Mouse (Mus musculus) forebrain, embryonic 14.5 days (tissue): ENCODE data around the gene Bcl2l10. TPM values are rescaled to one million over a fixed set of nuclear protein-coding genes. Genes with fewer than 3 reads are reported as not detected.
A peak's percentile ranks its signal among the peaks of the same experiment; 100 is the strongest.
"Not testable (repeated sequence)": the region's sequence is repeated elsewhere in the genome, so short reads cannot be mapped to it uniquely, and the experiment has no call there.

Experiments used
- ATAC-seq: fragments of 200-750 bp; cut with Nextera tagmentation; 2 replicates; pipeline ENCODE4 v1.8.0; 2017; ENCODE audit warnings: mild to moderate bottlenecking, moderate library complexity
- DNase-seq: peaks from one replicate; pipeline ENCODE4 v3.0.0-alpha.2; 2015; ENCODE audit warnings: low spot score
- H3K27ac ChIP-seq: fragments of 300-500 bp; sonication (generic); 2 replicates; pipeline ENCODE4 v1.5.1; 2014; ENCODE audit warnings: low read depth, mild to moderate bottlenecking, control low read depth, low read length, moderate library complexity
- H3K27me3 ChIP-seq: fragments of 300-500 bp; sonication (generic); replicated peaks from 2 replicates; pipeline ENCODE4 v1.6.1; 2014; ENCODE audit warnings: low read length, control low read depth, mixed read lengths; ENCODE audit not compliant: control insufficient read depth, insufficient read depth
- H3K36me3 ChIP-seq: fragments of 300-500 bp; sonication (generic); 2 replicates; pipeline ENCODE4 v1.6.1; 2014; ENCODE audit warnings: low read length, control low read depth; ENCODE audit not compliant: control insufficient read depth, insufficient read depth
- H3K4me1 ChIP-seq: fragments of 300-500 bp; sonication (generic); 2 replicates; pipeline ENCODE4 v1.6.1; 2014; ENCODE audit warnings: antibody characterized with exemption, low read length, control low read depth; ENCODE audit not compliant: control insufficient read depth, insufficient read depth
- H3K4me2 ChIP-seq: fragments of 300-500 bp; sonication (generic); 2 replicates; pipeline ENCODE4 v1.6.1; 2014; ENCODE audit warnings: mild to moderate bottlenecking, control low read depth, low read length
- H3K4me3 ChIP-seq: fragments of 300-500 bp; sonication (generic); 2 replicates; pipeline ENCODE4 v1.5.1; 2014; ENCODE audit warnings: low read depth, low read length, control low read depth
- H3K9ac ChIP-seq: fragments of 300-500 bp; sonication (generic); 2 replicates; pipeline ENCODE4 v1.6.1; 2014; ENCODE audit warnings: mild to moderate bottlenecking, low read length, control low read depth, moderate library complexity
- H3K9me3 ChIP-seq: fragments of 300-500 bp; sonication (generic); replicated peaks from 2 replicates; pipeline ENCODE4 v1.6.1; 2016; ENCODE audit warnings: low read length, control low read depth, mixed read lengths; ENCODE audit not compliant: control insufficient read depth
- WGBS: fragments of 180-500 bp; shearing (Covaris S2); extraction: QIAGEN DNeasy Blood & Tissue Kit; methylation state at CpG from one replicate; pipeline ENCODE4 v1.1.7; 2014; 5-methylcytosine and 5-hydroxymethylcytosine counted together
- polyA plus RNA-seq: library from polyadenylated mRNA; unstranded; fragments of >200 nt; fragmentation: Nextera tagmentation; extraction: Ambion mirVana; gene quantifications from 2 replicates; pipeline ENCODE4 v1.2.1, GENCODE M21; 2014

Gene Bcl2l10
- polyA plus RNA-seq, 1 experiment from 2014 or later, result not detected

DNA sequence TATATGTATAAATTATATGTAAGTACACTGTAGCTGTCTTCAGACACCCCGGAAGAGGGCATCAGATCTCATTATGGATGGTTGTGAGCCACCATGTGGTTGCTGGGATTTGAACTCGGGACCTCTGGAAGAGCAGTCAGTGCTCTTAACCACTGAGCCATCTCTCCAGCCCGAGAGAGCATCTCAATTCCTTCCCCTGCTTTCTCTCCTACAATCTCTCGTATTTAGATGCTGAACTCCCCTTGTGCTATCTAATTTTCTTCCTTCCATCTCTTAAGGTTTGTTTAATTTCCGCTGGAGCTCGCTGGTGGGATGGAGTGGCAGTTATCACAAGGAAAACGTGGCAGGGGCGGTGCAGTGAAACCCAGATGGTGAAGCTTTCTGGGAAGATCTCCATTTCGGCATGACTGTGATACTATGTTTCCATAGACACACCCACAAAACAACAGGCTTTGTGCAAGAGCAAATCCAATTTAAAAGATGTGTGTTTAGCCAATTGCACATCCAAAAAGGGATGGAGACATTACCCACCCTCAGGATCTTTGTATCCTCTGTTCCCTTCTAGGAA is 9.6 kb downstream of the Bcl2l10 start:
- Histone ChIP-seq H3K9ac (no peak overlapping the region), H3K9me3 (no peaks in the 10 kb centered on the region), H3K27ac (no peak overlapping the region), H3K36me3 (no peaks in the 10 kb centered on the region), H3K4me3 (no peak overlapping the region), H3K27me3 (no peaks in the 10 kb centered on the region), H3K4me1 (no peaks in the 10 kb centered on the region), H3K4me2 (no peak overlapping the region)
- WGBS, result 79% methylated on average over 9 of the region's 9 CpGs
- no peak for DNase-seq
- ATAC-seq, result no peak

- ATAC-seq (peak; percentile 40; the same call in 1 of the 2 replicates), DNase-seq (peak; percentile 74)
- Histone ChIP-seq H3K9me3 (no peaks in the 10 kb centered on the region), H3K27ac (no peak overlapping the region), H3K36me3 (no peaks in the 10 kb centered on the region), H3K27me3 (no peaks in the 10 kb centered on the region), H3K4me1 (no peaks in the 10 kb centered on the region), H3K4me2 (no peak overlapping the region), H3K4me3 (no peak overlapping the region), H3K9ac (no peak overlapping the region)
- 39% methylated on average over 5 of the region's 5 CpGs for WGBS
These were observed 14.1 kb downstream of the Bcl2l10 start for GRCm38 (mm10) chr9:75361699-75362098.

- no peaks in the 10 kb centered on the region for H3K27me3 ChIP-seq
- no peaks in the 10 kb centered on the region for H3K9me3 ChIP-seq
- no peak overlapping the region for H3K27ac ChIP-seq
- no peaks in the 10 kb centered on the region for H3K4me1 ChIP-seq
- H3K36me3 ChIP-seq, result no peaks in the 10 kb centered on the region
- no peak overlapping the region for H3K4me2 ChIP-seq
- H3K4me3 ChIP-seq, result no peak overlapping the region
- ATAC-seq, result no peak
- no peak overlapping the region for H3K9ac ChIP-seq
- WGBS, result 89% methylated on average over 4 of the region's 4 CpGs
- DNase-seq, result no peak
These were observed 14.6 kb downstream of the Bcl2l10 start for GRCm38 (mm10) chr9:75362201-75362600.

DNA sequence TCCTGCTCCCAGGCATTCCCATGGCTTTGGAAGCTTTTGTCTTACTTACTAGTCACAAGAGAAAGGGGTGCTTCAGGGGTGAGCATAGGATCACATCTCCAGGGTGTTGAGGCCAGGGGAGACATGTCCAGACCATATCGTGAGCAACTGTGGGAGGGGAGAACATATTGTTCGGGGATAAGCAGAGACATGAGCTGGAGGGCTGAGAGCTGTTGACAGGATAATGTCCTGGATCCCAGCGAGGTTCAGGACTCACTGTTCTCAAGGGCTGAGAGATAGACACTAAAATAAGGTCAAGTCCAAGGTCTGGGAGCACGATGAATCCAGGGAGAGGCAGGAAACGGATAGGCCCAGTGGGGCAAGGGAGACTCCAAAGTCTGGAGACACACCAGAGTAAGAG is 15.4 kb downstream of the Bcl2l10 start:
- Histone ChIP-seq H3K9ac (no peak overlapping the region), H3K4me2 (no peak overlapping the region), H3K36me3 (no peaks in the 10 kb centered on the region), H3K4me3 (no peak overlapping the region), H3K9me3 (no peaks in the 10 kb centered on the region), H3K4me1 (no peaks in the 10 kb centered on the region), H3K27ac (no peak overlapping the region), H3K27me3 (no peaks in the 10 kb centered on the region)
- ATAC-seq (no peak), DNase-seq (no peak)
- 85% methylated on average over 5 of the region's 5 CpGs for WGBS

- not testable (repeated sequence) for ATAC-seq, DNase-seq
- WGBS, result 68% methylated on average over 7 of the region's 7 CpGs
These were observed 16.1 kb downstream of the Bcl2l10 start for GRCm38 (mm10) chr9:75363702-75364101.

GRCm38 (mm10) chr9:75365195-75365594 is 17.6 kb downstream of the Bcl2l10 start:
- Histone ChIP-seq H3K27me3 (no peaks in the 10 kb centered on the region), H3K9me3 (no peaks in the 10 kb centered on the region), H3K4me2 (no peak overlapping the region), H3K9ac (no peak overlapping the region), H3K4me1 (no peaks in the 10 kb centered on the region), H3K4me3 (no peak overlapping the region), H3K36me3 (no peaks in the 10 kb centered on the region), H3K27ac (no peak overlapping the region)
- WGBS, result 60% methylated on average over 4 of the region's 4 CpGs
- ATAC-seq, result no peak
- DNase-seq, result no peak

More at GRCm38 (mm10) chr9:75363702-75364101, 16.1 kb downstream of the Bcl2l10 start:
- H3K27me3 ChIP-seq, H3K36me3 ChIP-seq, H3K27ac ChIP-seq, H3K9ac ChIP-seq, H3K4me3 ChIP-seq, H3K4me1 ChIP-seq, H3K9me3 ChIP-seq, H3K4me2 ChIP-seq: not testable (repeated sequence)

- no peak for ATAC-seq
- Histone ChIP-seq H3K4me3 (no peak overlapping the region), H3K4me1 (no peaks in the 10 kb centered on the region), H3K27me3 (no peaks in the 10 kb centered on the region), H3K9ac (no peak overlapping the region), H3K27ac (no peak overlapping the region), H3K9me3 (no peaks in the 10 kb centered on the region), H3K4me2 (no peak overlapping the region), H3K36me3 (no peaks in the 10 kb centered on the region)
- no peak for DNase-seq
- 80% methylated on average over 5 of the region's 5 CpGs for WGBS
These were observed 18.6 kb downstream of the Bcl2l10 start for GRCm38 (mm10) chr9:75366191-75366590.

DNA sequence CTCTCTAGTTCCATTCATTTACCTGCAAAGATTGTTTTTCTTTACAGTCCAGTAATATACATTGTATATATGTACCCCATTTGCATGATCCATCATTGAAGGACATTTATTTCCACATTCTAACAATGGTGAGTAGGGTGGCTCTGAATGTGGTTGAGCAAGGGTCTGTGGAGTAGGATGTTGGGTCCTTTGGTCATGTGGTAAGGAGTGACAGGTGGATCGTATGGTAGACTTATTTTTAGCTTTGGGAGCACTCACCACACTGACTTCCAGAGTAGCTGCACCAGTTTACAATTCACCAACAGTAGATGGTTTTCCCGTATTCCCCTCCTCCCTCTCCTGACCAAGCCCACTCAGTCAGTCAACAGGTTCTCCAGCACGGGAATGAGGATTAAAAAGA is 21.2 kb downstream of the Bcl2l10 start:
- H3K4me3 ChIP-seq, result no peak overlapping the region
- H3K36me3 ChIP-seq, result no peaks in the 10 kb centered on the region
- ATAC-seq, result no peak
- no peaks in the 10 kb centered on the region for H3K9me3 ChIP-seq
- 79% methylated on average over 3 of the region's 3 CpGs for WGBS
- H3K27me3 ChIP-seq, result no peaks in the 10 kb centered on the region
- H3K4me1 ChIP-seq, result no peaks in the 10 kb centered on the region
- no peak overlapping the region for H3K27ac ChIP-seq
- H3K4me2 ChIP-seq, result no peak overlapping the region
- no peak for DNase-seq
- H3K9ac ChIP-seq, result no peak overlapping the region

GRCm38 (mm10) chr9:75375606-75376005 is 28.0 kb downstream of the Bcl2l10 start:
- DNase-seq (no peak), ATAC-seq (no peak)
- H3K27ac ChIP-seq, result no peak overlapping the region
- no peak overlapping the region for H3K9ac ChIP-seq
- H3K4me3 ChIP-seq, result no peak overlapping the region
- no peaks in the 10 kb centered on the region for H3K4me1 ChIP-seq
- WGBS, result 90% methylated on average over 9 of the region's 9 CpGs
- H3K9me3 ChIP-seq, result no peaks in the 10 kb centered on the region
- H3K4me2 ChIP-seq, result no peak overlapping the region
- no peaks in the 10 kb centered on the region for H3K27me3 ChIP-seq
- H3K36me3 ChIP-seq, result no peaks in the 10 kb centered on the region
